Mouse (Mus musculus) thymus, postnatal 36 days (tissue): ENCODE results near the gene Mt2.

Experiments
- DNase-seq, 2 experiments: peaks; one replicate each; pipeline ENCODE4 v3.0.0; 2022; ENCODE audit warnings: mixed read lengths in 2 of 2

The Mt2 gene

GRCm38 (mm10) chr8:94199202-94199869 is 26.9 kb downstream of the Mt2 start:
- peak; percentile 18 to 32 for DNase-seq

GRCm38 (mm10) chr8:94204043-94204442 is 31.6 kb downstream of the Mt2 start:
- no peak for DNase-seq

- DNase-seq, result peak; percentile 37 to 50
Measured at GRCm38 (mm10) chr8:94205736-94206135, 33.3 kb downstream of the Mt2 start.

- no peak for DNase-seq
Measured at GRCm38 (mm10) chr8:94206256-94206655, 33.8 kb downstream of the Mt2 start.

- DNase-seq, result no peak
Measured at GRCm38 (mm10) chr8:94207491-94207890, 35.0 kb downstream of the Mt2 start.

GRCm38 (mm10) chr8:94209639-94210038 is 37.2 kb downstream of the Mt2 start:
- DNase-seq, result no peak

- DNase-seq, result no peak
Measured at GRCm38 (mm10) chr8:94210225-94210624, 37.8 kb downstream of the Mt2 start.

GRCm38 (mm10) chr8:94213819-94214218 is 41.4 kb downstream of the Mt2 start:
- no peak for DNase-seq

GRCm38 (mm10) chr8:94214252-94215173 is 42.0 kb downstream of the Mt2 start, which contains the start of gene Nup93:
Nup93 (plus strand) TSS chr8:94214564.
- peak; percentile 95 for DNase-seq
